Mouse (Mus musculus): Measurements from ENCODE around the gene Hoxd4. TPM values are rescaled to one million over a fixed set of nuclear protein-coding genes. Genes with fewer than 3 reads are reported as not detected.

Gene Hoxd4
- total RNA-seq, 2 experiments from 2014 or later = not detected

DNA sequence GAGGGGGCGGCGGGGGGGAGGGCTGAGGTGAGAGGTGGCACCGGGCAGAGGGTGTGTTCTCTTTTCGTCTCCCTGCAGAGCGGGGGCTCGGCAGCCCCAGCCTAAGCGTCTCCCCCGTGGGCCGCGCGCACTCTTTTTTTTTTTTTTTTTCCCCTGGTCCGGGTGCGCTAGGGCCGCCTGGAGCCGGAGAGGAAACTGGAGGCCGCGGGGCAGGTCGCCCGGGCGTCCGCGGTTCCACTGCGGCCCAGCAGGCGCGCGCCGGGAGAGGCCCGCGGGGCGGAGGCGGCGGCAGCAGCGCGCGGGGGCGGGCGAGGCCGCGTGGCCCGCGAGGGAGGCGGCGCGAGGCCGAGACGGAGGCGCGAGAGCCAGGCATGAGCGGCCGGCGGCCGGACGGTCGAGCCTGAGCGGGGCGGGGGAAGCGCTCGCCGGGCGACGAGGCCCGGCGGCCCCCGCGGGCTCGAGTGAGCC is 6.7 kb upstream of the Hoxd4 start:
- no peak for DNase-seq (ENCODE audit: low spot score in 2 of 2)

DNA sequence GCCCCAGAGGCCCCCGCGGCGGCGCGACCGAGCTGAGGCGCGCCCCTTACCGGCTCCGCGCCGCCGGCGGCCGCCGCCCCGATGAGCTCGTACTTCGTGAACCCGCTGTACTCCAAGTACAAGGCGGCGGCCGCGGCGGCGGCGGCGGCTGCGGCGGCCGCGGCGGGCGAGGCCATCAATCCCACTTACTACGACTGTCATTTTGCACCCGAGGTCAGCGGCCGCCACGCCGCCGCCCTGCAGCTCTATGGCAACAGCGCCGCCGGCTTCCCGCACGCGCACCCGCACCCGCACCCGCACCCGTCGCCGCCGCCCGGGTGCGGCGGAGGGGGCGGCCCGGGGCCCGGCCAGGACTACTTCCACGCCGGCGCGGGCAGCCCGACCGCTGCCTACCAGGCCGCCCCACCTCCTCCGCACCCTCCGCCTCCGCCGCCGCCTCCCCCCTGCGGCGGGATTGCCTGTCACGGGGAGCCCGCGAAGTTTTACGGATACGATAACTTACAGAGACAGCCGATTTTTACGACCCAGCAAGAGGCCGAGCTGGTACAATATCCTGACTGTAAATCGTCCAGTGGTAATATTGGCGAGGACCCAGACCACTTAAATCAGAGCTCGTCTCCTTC is 6.2 kb upstream of the Hoxd4 start:
- DNase-seq (ENCODE audit: low spot score in 2 of 2) = no peak

DNA sequence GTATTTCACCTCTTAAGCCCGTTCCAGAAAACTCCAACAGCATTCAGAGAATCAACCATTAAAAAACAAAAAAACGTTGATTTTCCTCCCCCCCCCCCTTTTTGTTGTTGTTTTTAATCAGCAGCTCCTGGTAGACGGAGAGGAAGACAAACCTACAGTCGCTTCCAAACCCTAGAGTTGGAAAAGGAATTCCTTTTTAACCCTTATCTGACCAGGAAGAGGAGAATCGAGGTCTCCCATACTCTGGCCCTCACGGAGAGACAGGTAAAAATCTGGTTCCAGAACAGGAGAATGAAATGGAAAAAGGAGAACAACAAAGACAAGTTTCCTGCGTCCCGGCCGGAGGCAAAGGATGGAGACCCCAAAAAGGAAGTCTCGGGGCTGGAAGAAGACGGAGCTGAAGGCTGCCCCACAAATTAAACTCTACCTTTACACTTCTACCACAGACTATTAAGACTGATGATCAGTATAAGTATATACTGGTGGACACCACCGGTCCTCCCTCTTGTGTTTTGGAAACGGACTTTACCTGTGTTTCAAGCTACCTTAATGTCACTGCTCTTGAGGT is 5.3 kb upstream of the Hoxd4 start:
- no peak for DNase-seq (ENCODE audit: low spot score in 2 of 2)

DNA sequence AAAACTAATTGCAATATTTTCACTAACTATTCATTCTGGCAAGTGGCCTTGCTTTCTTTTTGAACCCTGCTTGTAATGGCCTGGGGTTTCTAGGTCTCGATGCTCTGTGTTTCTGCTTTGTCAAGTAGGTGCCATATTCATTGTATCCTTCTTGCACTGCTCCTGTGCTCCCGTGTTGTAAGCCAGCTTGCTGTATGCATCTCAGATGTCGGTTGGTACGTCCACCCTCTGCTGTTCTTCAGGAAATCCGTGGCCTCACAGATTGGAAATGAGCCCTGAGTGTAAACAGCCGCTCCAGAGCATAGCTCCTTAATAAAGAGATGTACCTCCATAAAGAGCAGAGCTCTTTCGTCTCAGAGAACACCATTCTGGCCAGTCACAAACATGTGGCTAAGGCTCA is 4.1 kb upstream of the Hoxd4 start:
- no peak for DNase-seq (ENCODE audit: low spot score in 2 of 2)

DNA sequence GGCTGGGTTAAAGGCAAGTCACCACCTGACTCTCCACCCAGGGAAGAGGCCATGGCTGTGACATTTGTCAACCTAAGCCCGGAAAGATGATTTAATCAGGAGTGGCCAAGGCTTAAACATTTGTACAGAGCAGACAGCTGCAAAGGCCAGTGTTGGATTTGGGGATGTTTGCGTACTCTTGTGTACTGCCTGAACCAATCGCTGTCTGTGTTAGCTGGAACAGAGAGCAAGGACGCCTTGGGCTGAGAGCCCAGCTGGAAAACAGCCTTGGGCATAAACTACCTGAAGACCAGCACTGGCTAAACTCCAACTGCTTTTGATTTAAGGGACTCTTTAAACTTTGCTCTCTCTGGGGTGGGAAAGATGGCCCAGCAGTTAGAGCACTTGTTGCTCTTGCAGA is 3.1 kb upstream of the Hoxd4 start:
- DNase-seq (ENCODE audit: low spot score in 2 of 2) = no peak

DNA sequence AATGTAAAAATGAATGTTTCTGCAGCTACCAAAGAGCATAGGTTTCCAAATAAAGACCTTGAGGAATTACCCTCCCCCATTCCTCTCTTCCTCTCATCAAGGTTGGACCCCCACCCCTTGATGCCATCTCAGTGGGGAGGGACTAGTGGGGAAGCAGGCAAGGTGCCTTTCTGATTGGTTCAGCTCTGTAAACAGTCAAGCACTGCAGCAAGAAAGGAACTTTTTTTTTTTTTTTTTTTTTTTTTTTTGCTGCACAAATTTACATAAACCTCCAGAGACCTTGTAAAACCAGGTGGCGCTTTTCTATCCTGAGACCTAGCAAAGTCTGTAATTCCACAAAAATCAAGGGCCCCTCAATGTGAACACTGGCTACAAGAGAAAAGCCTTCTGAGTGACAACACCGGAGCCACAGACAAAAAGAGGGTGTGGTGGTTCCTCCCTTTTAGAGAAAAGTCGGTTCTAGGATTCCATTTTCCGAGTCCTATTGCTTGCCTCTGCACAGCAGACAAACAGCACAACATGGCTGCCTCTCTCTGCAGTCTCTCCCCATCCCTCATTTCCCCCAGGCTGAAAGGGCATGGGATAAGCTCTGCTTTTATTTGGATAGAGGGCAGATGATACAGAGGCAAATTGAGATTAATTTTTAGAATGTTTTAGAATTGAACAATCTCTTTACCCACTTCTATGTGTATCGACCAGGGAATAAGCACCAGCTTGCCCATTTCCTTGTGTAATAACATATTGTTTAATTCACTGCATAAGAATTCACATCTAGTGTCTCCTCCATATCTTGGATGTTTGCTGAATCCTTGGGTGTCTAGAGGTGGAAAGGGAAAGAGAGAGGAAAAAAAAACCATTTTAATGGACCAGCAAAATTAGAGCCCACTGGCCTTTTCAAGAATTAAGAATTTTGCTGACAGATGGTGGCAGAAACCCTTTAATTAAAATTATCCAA is 2.0 kb upstream of the Hoxd4 start:
- no peak for DNase-seq (ENCODE audit: low spot score in 2 of 2)

DNA sequence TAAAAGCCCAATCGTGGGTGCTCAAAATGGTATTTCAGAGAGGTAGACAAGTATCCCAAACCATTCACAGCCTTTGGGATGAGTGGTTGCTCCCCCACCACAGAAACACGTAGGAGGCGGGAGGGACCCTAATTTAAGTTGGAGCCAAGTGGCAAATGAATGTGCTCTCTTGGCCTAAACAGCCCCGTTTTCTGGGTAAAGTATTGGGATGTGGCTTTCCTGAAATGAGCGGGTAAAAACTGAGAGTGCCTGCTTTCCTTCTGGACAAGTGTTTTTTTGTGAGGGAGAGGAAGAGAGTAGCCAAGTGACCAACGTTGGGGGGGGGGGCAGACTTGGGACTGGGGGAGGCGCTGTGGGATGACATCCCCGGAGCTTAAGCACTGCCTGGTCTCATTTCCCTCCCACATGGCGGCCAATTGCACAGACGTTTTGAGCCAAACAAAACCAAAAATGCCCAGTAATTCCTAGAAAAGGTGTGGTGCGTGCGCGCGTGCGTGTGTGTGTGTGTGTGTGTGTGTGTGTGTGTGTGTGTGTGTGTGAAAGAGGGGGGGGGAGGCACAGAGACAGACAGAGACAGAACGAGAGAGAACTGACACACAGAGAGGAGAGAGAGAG is 693 bp upstream of the Hoxd4 start:
- DNase-seq (ENCODE audit: low spot score in 2 of 2) = no peak

DNA sequence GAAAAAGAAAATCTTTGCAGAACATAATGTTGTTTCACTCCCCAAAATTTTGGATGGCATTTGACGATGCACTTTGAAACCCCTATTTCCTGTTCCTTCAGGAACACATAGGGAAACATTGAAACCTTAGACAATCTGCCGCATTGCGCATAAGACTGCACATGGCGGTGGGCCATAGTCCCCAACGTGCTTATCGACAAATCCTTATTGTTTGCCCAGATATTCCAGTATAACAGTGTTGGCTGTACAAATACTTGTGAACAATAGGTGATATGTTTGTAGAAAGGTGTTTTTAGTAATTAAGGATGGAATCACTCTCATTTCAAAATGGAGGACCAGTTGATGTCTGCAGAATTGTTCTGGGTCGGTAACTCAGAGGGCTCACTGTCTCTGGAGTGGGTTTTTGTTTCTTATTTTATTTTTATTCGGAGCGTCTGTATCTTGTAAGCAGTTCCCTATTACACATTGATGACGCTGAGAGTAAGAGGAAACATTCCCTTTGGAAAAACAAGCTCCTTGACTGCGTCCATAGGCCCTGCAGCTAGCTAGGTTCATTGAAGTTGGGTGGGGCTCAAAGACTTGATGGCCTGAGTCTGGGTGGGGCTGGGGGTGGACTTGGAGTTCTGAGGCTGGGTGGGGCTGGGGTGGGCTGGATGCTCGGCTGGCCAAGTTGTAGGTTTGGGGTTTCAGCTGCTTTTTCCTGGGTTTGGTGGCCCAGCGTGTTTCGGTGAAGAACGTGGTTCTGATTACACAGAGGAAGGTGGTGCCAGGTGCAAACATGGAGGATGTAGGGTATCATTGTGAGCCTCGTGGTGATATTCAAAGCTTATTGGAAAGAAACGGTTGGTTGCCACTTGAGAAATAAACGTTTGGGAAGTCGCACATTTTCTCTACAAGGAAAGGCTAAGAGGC is 1.8 kb downstream of the Hoxd4 start:
- DNase-seq (ENCODE audit: low spot score in 2 of 2) = no peak

DNA sequence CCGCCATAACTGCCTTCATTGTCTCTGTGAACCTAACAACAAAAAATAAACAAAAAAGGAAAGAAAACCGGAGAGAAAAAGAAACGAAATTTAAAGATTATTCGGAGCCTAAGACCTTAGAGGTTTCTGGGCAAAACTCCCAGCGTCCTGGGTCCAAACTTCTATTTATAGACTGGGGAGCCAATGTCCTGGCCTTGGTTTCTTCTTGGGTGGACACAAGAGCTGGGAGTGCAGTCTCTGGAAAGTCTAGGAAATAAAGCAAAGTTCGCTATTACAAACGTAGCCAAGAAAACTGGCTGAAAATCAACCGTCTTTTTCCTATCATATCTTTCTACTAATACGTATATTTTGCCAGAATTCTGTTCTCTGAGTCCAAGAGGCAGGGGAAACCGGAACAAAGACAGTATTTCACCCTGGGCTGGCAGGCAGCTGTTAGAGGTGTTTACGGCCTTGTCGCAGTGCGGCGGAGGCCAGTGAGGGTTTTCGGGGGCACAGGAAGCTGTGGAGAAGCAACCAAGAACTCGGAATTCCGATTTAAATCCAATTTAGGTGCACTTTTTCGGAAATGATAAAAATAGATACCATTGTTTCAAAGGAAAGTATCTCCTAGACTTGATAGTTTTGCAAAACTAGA is 2.5 kb downstream of the Hoxd4 start:
- DNase-seq (ENCODE audit: low spot score in 2 of 2) = no peak

DNA sequence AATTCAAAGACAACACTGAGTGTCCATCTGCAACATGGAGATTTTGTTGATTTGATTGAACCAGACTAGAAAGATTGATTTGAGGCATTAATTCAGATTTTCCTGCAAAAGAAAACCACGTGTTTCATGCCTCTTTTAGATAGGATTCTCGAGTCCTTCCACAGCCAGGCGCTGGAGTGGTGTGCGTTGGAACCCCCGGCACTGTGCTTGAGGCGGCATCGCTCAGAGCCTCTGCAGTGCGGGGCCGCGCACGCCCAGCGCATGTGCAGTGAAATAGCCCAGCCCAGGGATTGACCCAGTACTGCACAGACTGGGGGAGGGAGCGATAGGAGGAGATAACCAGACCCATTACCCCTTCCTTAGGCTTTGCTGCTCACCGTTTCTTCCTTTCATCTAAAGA is 3.2 kb downstream of the Hoxd4 start:
- DNase-seq (ENCODE audit: low spot score in 2 of 2) = no peak

DNA sequence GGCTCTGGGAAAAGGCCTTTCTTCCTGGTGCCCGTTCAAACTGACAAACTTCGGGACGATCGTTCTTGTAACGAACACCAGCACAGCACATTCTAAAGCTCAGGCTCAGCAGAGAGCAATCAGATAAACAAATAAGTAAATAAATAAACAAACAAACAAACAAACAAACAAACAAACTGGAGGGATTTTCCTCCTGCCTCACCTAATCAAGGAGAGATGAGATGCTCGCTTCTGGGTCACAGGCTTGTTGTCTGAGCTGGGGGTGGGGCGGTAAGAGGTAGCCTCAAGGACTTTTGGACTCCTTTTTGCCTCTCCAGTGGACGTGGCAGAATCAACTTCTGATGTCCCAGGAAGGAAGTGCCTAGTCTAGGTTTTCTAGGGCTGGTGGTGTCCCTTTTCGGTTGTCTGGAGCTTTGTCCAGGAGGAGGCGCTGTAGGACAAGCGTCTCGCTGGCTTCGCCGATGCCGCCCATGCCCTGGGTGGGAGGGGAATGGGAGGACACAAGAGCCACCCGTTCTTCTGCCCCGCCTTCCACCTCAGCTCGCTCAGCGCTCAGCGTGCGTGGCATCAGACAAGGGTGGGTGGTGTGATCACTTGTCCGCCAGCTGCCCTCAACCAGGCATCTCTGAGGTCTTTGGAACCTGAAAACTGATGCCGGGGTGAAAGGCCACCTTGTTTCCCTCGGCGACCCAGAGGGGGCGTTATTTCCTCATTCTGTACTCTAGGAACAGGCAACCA is 3.9 kb downstream of the Hoxd4 start:
- DNase-seq (ENCODE audit: low spot score in 2 of 2) = peak; percentile 75 to 80

DNA sequence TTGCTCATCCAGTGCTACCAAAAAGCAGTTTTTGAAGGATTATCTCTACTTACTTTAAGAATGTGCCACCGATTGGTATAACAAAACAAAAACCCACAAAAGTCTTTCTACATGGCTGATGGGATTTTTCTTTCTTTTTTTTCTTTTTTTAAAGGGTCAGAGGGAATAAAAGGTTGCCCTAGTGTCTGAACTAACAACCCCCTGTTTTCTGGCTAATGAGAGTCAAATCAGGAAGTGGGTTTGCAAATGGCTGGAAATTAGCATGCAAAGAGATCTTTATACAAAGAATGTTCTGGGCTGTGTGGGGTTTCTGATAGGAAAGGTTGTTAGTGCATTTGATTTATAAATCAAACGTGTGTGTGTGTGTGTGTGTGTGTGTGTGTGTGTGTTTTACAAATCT is 8.7 kb downstream of the Hoxd4 start:
- no peak for DNase-seq (ENCODE audit: low spot score in 2 of 2)

DNA sequence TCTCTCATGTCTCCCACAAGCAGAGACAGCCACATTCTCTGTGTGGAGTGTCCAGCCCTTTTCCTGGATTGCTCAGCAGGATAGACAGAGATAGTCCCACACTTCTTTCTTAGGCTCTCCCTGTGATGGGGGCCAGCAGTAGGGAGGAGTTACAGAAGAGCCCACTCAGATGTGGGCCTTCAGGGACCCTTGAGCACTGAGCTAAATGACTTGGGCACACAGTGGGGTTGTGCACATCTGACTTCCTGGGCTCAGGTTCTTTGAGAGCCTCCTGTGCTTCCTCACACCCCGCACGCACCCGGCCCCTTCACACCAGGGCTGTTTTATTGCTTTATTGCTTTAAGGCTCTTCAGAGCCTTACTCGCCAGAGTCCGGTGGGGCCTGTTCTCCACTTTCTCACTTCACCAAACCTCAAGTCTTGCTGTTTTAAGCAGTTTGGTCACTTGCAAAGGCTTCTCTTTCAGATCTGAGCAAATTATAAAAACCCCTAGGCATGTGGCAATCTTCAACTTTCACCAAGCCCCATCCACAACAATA is 9.3 kb downstream of the Hoxd4 start:
- DNase-seq (ENCODE audit: low spot score in 2 of 2) = no peak

DNA sequence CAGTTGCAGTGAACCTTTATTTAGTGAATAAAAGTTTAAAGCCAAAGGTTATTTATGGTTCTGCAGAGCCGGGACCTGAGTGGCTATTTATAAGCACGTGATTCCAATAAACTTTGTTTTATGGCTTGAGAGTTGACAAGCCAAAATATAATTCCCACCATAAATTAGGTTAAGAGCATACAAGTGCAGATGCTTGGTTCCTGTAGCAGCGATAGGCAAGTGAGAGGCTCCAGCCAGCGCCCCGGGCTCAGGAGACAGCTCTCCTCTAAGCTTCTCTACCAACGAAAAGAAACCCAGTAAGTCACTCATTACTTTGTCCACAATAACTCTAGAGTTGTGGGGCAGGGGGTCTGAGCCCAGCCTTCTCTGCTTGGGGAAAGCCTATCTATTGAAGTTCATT is 10.2 kb downstream of the Hoxd4 start:
- DNase-seq (ENCODE audit: low spot score in 2 of 2) = no peak

DNA sequence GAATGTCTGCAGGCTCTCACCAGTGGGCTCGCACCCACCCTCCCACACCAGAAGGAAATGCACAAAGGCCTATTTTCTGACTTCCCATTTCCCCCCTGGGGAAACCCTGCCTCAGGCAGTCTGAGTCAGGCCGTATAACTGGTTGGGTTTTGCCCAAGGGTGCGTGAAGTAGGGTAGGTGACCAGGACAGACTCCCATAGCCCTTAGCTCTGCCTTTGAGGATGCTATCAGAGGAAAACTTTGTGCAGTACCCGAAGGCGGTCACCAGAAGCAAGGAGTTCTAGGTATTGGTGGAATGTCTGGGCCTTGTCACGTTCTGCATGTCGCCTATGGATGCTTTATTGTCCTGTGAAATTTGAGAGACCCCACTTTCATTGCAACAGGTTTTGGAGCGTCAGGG is 11.2 kb downstream of the Hoxd4 start:
- DNase-seq (ENCODE audit: low spot score in 2 of 2) = no peak

DNA sequence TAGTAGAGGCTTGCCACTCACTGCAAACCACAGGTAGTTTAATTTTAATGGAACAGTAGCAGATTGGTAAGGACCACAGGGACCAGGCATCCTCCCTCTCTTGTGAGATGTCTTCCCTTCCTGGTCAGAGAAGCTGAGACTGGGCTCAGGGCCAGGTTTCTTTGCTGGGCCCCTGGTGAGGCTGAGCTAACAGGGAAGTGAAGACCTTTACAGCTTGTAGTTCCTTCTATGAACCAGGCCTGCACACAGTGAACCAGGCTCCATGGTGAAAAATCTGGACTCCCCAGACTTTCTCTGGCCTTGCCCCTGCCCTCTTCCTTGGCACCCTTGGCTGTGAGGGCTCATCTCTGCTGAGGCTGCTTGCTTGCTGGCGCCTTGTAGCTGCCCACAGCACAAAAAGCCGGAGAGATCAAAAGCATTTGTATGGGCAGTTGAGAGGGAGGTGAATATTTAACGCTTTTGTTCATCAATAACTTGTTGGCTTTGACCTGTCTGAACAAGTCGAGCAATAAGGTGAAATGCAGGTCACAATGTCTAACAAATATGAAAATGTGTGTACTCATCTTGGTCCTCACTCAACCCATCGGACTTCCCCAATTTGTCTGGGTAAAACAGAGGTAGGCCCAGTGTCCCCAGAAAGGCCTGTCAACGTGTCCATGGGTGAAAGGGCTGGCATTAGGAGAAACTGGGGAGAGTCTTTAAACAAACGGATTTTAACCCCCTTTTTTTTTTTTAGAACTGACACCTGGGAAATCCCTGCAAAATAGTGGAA is 12.7 kb downstream of the Hoxd4 start:
- DNase-seq (ENCODE audit: low spot score in 2 of 2) = no peak

DNA sequence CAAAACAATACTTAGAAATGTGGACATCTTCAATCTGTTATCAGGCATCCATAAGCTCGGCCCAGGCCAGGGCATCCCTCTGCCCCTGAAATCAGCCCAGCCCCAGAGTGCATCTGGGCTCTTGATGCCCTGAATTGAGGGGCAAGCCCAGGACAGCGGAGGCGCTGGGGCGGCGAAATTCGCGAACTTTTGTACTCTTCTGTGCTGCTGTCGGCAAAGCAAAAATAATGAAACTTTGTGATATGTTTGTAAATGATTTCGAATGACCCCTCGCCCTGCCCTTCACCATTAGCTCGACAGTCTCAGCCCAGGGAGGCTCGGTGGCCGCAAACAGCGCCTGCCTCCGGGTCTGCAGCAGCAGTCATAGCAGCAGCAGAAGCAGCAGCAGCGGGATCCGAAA is 13.4 kb downstream of the Hoxd4 start:
- DNase-seq (ENCODE audit: low spot score in 2 of 2) = no peak

DNA sequence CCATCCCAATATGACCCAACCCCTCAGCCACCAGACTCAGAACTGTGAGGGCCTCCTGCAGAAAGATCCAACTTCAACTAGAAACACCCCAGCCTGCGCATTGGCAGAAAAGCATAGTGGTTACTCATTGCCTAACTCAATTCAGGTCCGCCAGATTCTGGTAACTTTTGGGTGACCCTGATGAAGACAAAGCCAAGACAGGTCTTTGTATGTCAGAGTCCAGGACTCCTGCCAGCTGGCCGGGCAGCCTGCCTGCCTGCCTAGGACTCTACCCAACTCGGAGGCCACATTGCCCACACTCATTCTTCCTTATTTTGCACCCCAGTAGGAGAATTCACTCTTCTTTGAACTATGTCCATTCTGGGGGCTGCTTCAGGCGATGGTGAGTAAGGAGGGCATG is 14.8 kb downstream of the Hoxd4 start, which contains the start of gene Gm28230:
Gene Gm28230 (plus strand): TSS at position 178 of the 400 bp plus-strand sequence.
- DNase-seq (ENCODE audit: low spot score in 2 of 2) = no peak
